Mouse (Mus musculus): ENCODE results near the gene Veph1.

The Veph1 gene

GRCm38 (mm10) chr3:66004989-66005388 is 291.6 kb downstream of the Veph1 start:
- DNase-seq = no peak

- no peak for DNase-seq
Measured at GRCm38 (mm10) chr3:66004220-66004951, 292.3 kb downstream of the Veph1 start.

Measured in kidney, adult 9 months (tissue).